Mouse (Mus musculus) liver, embryonic 14.5 days (tissue): ENCODE data around the gene Cd68.
A peak's percentile ranks its signal among the peaks of the same experiment; 100 is the strongest.

Experiments used
- CTCF ChIP-seq: IDR thresholded peaks from 2 replicates; pipeline ENCODE4 v1.5.1; 2016; ENCODE audit warnings: antibody characterized with exemption, low read depth, control low read depth
- EP300 ChIP-seq: IDR thresholded peaks from 2 replicates; pipeline ENCODE4 v1.6.1; 2016; ENCODE audit warnings: antibody characterized with exemption, low read depth

DNA sequence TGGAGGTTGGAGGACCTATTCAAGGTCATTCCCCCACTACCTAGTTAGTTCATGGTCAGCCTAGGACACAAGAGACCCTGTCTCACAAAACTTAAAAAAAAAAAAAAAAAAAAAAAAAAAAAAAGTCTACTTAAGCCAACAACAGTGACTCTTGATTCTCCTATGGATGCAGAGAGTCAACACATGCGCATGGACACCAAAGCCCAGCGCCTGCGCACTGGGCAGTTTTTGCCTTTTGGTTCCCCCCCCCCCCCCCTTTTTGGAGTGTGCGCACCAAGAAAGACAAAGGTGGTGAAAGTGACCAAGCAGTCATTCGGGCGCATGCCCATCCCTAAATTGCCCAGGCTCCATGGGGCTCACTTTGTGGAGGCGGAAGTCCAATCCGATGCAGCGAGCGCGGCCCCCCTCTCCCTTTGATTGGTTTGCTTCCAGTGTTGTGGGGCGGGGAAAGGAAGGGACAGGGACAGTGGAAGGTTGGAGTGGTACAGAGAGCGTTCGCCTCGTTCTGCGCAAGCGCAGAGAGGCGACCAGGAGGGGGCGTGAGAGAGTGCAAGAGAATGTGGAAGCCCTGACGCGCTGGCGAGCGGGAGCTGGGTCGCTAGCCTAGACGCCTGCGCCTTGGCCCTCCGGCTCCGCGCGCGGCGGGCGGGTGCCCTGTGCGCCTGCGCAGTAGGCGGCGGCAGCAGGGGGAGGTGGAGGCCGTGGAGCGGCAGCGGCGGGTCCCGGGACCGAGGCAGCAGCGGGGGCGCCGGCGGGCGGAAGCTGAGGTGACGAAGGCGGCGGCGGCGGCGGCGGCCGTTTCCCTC is 33.5 kb downstream of the Cd68 start, which contains the start of gene Fxr2:
- TF ChIP-seq CTCF (peak; percentile 94), EP300 (no peak)
